Comparison of ENCODE assay signal across 8 mouse cellular contexts in the genomic region with DNA sequence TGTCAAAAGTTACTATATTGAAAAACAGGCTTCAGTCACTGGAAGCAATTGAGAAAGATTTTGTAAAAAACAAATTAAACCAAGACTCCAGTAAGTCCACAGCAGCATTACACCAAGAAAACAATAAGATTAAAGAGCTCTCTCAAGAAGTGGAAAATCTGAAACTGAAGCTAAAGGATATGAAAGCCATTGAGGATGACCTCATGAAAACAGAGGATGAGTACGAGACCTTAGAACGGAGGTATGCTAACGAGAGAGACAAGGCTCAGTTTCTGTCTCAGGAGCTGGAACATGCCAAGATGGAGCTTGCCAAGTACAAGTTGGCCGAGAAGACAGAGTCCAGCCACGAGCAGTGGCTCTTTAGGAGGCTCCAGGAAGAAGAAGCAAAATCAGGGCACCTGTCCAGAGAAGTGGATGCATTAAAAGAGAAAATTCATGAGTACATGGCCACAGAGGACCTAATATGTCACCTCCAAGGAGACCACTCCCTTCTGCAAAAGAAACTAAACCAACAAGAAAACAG.
"Had no signal": no experiment of that assay in that cellular context is flagged by ENCODE, and none has a peak within 500 bp of the region (broad histone marks: within the 10 kb centered on the region; RNA-seq: fewer than 3 reads in every experiment).

No protein-coding gene starts in this region.

- DNase-seq: kidney, postnatal 14 days; lung, adult 2 months; lung, postnatal 36 days; midbrain, embryonic 14.5 days; retina, postnatal 1 day; right cerebral cortex, postnatal 4 days; thymus, postnatal 36 days had no signal

- ATAC-seq: lung, postnatal 0 days had no signal
